In genomic region chr5:147752914-147753341, GRCm38 (mm10) we compare ENCODE assay signal across 10 mouse cellular contexts. TPM values are rescaled to one million over a fixed set of nuclear protein-coding genes. Genes with fewer than 3 reads are reported as not detected.
A peak's percentile ranks its signal among the peaks of the same experiment; 100 is the strongest.
DNase-seq lines count a peak whose midpoint lies in the region; ATAC-seq and TF ChIP-seq lines count a peak whose summit lies in the region.
"Had no signal": no experiment of that assay in that cellular context is flagged by ENCODE, and none has a peak within 500 bp of the region (broad histone marks: within the 10 kb centered on the region; RNA-seq: fewer than 3 reads in every experiment).

No protein-coding gene starts in this region.

- peaks cover 24% of the 10 kb centered on the region for H3K27me3 ChIP-seq in hindbrain, embryonic 11.5 days (ENCODE audit: control insufficient read depth, insufficient read depth, low read length)
- H3K27me3 ChIP-seq in limb, embryonic 12.5 days = peaks cover 67% of the 10 kb centered on the region
- H3K27me3 ChIP-seq in midbrain, embryonic 16.5 days (ENCODE audit: control insufficient read depth, insufficient read depth, low read depth, low read length) = peaks cover 31% of the 10 kb centered on the region
- H3K27me3 ChIP-seq in thymus, adult 2 months (ENCODE audit: control insufficient read depth, insufficient read depth, low read length) = peaks cover 2% of the 10 kb centered on the region; the same call in 1 of the 2 replicates
- H3K27me3 ChIP-seq: CH12.LX had no signal

- no peak for TF ChIP-seq POLR2A in thymus, adult 2 months (IDR thresholded peaks at IDR 0.05; ENCODE audit: control insufficient read depth, extremely low read depth, insufficient read depth, low read length, poor library complexity)

- H3K36me3 ChIP-seq in hindbrain, embryonic 11.5 days (ENCODE audit: control insufficient read depth, insufficient read depth, low read length) = no peaks in the 10 kb centered on the region
- H3K36me3 ChIP-seq in limb, embryonic 12.5 days = no peaks in the 10 kb centered on the region
- no peaks in the 10 kb centered on the region for H3K36me3 ChIP-seq in midbrain, embryonic 16.5 days (ENCODE audit: control insufficient read depth, insufficient read depth, low read length)
- H3K36me3 ChIP-seq in thymus, adult 2 months (ENCODE audit: control insufficient read depth, insufficient read depth, low read length) = no peaks in the 10 kb centered on the region

- no peak for TF ChIP-seq CTCF in layer of hippocampus, adult 2 months (conservative IDR thresholded peaks at IDR 0.05)
- TF ChIP-seq CTCF in thymus, adult 2 months (IDR thresholded peaks at IDR 0.05; ENCODE audit: borderline replicate concordance, control insufficient read depth, extremely low read depth, insufficient read depth, low read length, poor library complexity) = no peak

- no peak overlapping the region for H3K9ac ChIP-seq in hindbrain, embryonic 11.5 days (ENCODE audit: low read depth, low read length)
- 0 out of 2 replicates have a peak overlapping the region, but pooled peaks have one; percentile 40 for H3K9ac ChIP-seq in limb, embryonic 12.5 days (replicated peaks)
- no peak overlapping the region for H3K9ac ChIP-seq in midbrain, embryonic 16.5 days (ENCODE audit: low read depth, low read length)

- H3K4me2 ChIP-seq in hindbrain, embryonic 11.5 days (replicated peaks; ENCODE audit: low read depth, low read length) = peak overlapping the region; percentile 25
- peak overlapping the region; percentile 52 for H3K4me2 ChIP-seq in limb, embryonic 12.5 days
- peak overlapping the region; percentile 22 for H3K4me2 ChIP-seq in midbrain, embryonic 16.5 days (ENCODE audit: low read length)

- peak overlapping the region; percentile 27; the same call in 1 of the 2 replicates for H3K4me3 ChIP-seq in layer of hippocampus, adult 2 months
- H3K4me3 ChIP-seq in hindbrain, embryonic 11.5 days (ENCODE audit: low read depth, low read length) = peak overlapping the region; percentile 4; the same call in 1 of the 2 replicates
- peak overlapping the region; percentile 26 for H3K4me3 ChIP-seq in limb, embryonic 12.5 days (replicated peaks)
- peak overlapping the region; percentile 16; the same call in 1 of the 2 replicates for H3K4me3 ChIP-seq in midbrain, embryonic 16.5 days (ENCODE audit: low read depth, low read length)
- no peak overlapping the region for H3K4me3 ChIP-seq in thymus, adult 2 months (ENCODE audit: control insufficient read depth, insufficient read depth, low read length)
- H3K4me3 ChIP-seq: erythroblast, embryonic 14.5 days had no signal

- no peaks in the 10 kb centered on the region for H3K9me3 ChIP-seq in hindbrain, embryonic 11.5 days (ENCODE audit: control insufficient read depth, low read length)
- H3K9me3 ChIP-seq in limb, embryonic 12.5 days = no peaks in the 10 kb centered on the region
- no peaks in the 10 kb centered on the region for H3K9me3 ChIP-seq in midbrain, embryonic 16.5 days (replicated peaks; ENCODE audit: control insufficient read depth, low read length, poor library complexity, severe bottlenecking)

- H3K27ac ChIP-seq in layer of hippocampus, adult 2 months = peak overlapping the region; percentile 23; the same call in 1 of the 2 replicates
- no peak overlapping the region for H3K27ac ChIP-seq in hindbrain, embryonic 11.5 days (ENCODE audit: low read depth, low read length)
- no peak overlapping the region for H3K27ac ChIP-seq in limb, embryonic 12.5 days
- H3K27ac ChIP-seq in midbrain, embryonic 16.5 days (ENCODE audit: low read length) = no peak overlapping the region
- H3K27ac ChIP-seq in thymus, adult 2 months (ENCODE audit: control insufficient read depth, insufficient read depth, low read length) = no peak overlapping the region

- no peak for DNase-seq in layer of hippocampus, adult 2 months (ENCODE audit: low spot score in 2 of 2)
- no peak for DNase-seq in layer of hippocampus, postnatal 10 days (ENCODE audit: low spot score in 2 of 2)
- peak; percentile 36 for DNase-seq in hindbrain, embryonic 11.5 days (ENCODE audit: low spot score)
- no peak for DNase-seq in c-Kit-positive CD71-positive TER-119-positive erythroid progenitor cells, embryonic 14.5 days (ENCODE audit: low spot score)
- DNase-seq in layer of hippocampus, postnatal 25 days (ENCODE audit: extremely low spot score in 1 of 2, low spot score in 1 of 2) = no peak
- no peak for DNase-seq in thymus, adult 2 months

- 0 out of 2 replicates have a peak, but pooled peaks have one; percentile 45 for ATAC-seq in hindbrain, embryonic 11.5 days (ENCODE audit: low FRiP score)
- ATAC-seq in limb, embryonic 12.5 days (ENCODE audit: insufficient number of reproducible peaks, insufficient read depth, low FRiP score, low TSS enrichment, low read depth) = no peak
- ATAC-seq in midbrain, embryonic 16.5 days = no peak

- under 1% methylated on average over 25 of the region's 25 CpGs for WGBS in hindbrain, embryonic 11.5 days
- 1% methylated on average over 25 of the region's 25 CpGs for WGBS in limb, embryonic 12.5 days
- WGBS in midbrain, embryonic 16.5 days = 4% methylated on average over 25 of the region's 25 CpGs
- 11% methylated on average over 25 of the region's 25 CpGs for WGBS in thymus, adult 2 months

- peaks cover 9% of the 10 kb centered on the region for H3K4me1 ChIP-seq in hindbrain, embryonic 11.5 days (replicated peaks; ENCODE audit: control insufficient read depth, insufficient read depth, low read length)
- peaks cover 22% of the 10 kb centered on the region for H3K4me1 ChIP-seq in limb, embryonic 12.5 days (replicated peaks)
- peaks cover 16% of the 10 kb centered on the region for H3K4me1 ChIP-seq in midbrain, embryonic 16.5 days (ENCODE audit: control insufficient read depth, insufficient read depth, low read length)
- peaks cover 1% of the 10 kb centered on the region; the same call in 1 of the 2 replicates for H3K4me1 ChIP-seq in thymus, adult 2 months (replicated peaks; ENCODE audit: control insufficient read depth, insufficient read depth, low read length)

RNA-seq across cellular contexts. Expression of gene Flt1, which starts 27.1 kb away (rescaled TPM):
- total RNA-seq in layer of hippocampus, adult 2 months (2021) = 10 to 100 TPM; 31.7 to 34.7 TPM
- total RNA-seq in layer of hippocampus, postnatal 10 days (2021) = 10 to 100 TPM; 27.0 to 29.0 TPM
- polyA plus RNA-seq in hindbrain, embryonic 11.5 days (2014; fragmentation: Nextera tagmentation; extraction: Ambion mirVana) = 12.3 and 13.5 TPM in 2 replicates
- 11.2 and 12.6 TPM in 2 replicates for polyA plus RNA-seq in limb, embryonic 12.5 days (2016; fragmentation: Nextera tagmentation; extraction: Ambion mirVana)
- polyA plus RNA-seq in midbrain, embryonic 16.5 days (2015; fragmentation: Nextera tagmentation; extraction: Ambion mirVana) = 13.6 and 14.0 TPM in 2 replicates
- total RNA-seq in layer of hippocampus, postnatal 25 days (2021) = 10 to 100 TPM; 25.0 to 34.5 TPM
- 2.0 TPM in 2 replicates for polyA plus RNA-seq in thymus, adult 2 months (2012; rRNA removed)
